Mouse (Mus musculus): Measurements from ENCODE around the gene Adarb2. TPM values are rescaled to one million over a fixed set of nuclear protein-coding genes. Genes with fewer than 3 reads are reported as not detected.

Adarb2 gene
- polyA plus RNA-seq, 1 experiment from 2014 or later, result 30.4 TPM

DNA sequence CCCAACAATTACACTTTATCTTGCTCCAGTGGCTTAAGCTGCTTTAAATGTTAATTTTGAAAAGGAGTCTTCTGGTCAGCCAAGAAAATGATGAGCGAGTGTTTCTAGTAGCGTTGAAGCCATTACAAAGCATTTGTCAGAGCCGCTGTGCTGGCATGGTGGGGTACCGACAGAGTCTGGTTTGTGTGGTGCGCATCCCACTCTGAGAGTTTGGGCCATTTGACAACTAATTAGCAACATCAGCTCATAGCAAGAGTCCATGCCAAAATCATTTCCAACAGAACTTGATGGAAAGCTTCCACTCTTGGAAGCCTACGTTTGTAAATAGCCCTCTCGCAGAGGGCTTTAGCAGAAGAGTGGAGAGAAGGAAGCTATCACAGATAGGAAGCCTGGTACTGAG lies 144.5 kb downstream of the Adarb2 start:
- no peaks in the 10 kb centered on the region for H3K36me3 ChIP-seq (ENCODE audit: control insufficient read depth, insufficient read depth, low read length)
- H3K27me3 ChIP-seq (ENCODE audit: control insufficient read depth, insufficient read depth, low read length), result no peaks in the 10 kb centered on the region
- no peak overlapping the region for H3K4me3 ChIP-seq (replicated peaks; ENCODE audit: low read depth, low read length)
- H3K9me3 ChIP-seq (ENCODE audit: control insufficient read depth, low read length), result no peaks in the 10 kb centered on the region
- DNase-seq (no peak), ATAC-seq (ENCODE audit: low FRiP score, low TSS enrichment) (no peak)
- H3K9ac ChIP-seq (replicated peaks; ENCODE audit: low read length), result no peak overlapping the region
- no peaks in the 10 kb centered on the region for H3K4me1 ChIP-seq (ENCODE audit: control insufficient read depth, insufficient read depth, low read length)
- H3K27ac ChIP-seq (replicated peaks; ENCODE audit: low read depth, low read length), result no peak overlapping the region
- 81% methylated on average over 7 of the region's 7 CpGs for WGBS
- H3K4me2 ChIP-seq (ENCODE audit: low read length), result no peak overlapping the region

DNA sequence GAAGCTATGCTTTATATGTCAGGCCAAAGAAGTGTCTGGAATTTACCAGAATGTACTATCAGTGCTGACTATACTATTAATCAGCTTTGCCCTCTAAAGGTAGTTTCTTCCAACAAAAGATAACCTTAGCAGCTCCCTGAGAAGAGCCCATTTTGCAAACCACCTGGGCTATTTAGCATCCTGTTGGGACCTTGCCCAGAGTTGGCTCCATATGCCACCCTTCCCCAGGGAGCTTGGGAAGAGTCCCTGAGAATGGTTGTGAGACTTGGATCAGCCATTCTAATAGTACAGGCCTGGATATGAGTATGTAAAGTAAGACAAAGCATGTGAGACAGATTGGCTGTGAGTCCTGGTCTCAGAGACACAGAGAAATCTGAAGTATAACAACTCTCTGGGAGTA lies 149.7 kb downstream of the Adarb2 start:
- Histone ChIP-seq H3K4me2 (ENCODE audit: low read length) (no peak overlapping the region), H3K36me3 (ENCODE audit: control insufficient read depth, insufficient read depth, low read length) (no peaks in the 10 kb centered on the region), H3K27me3 (ENCODE audit: control insufficient read depth, insufficient read depth, low read length) (no peaks in the 10 kb centered on the region), H3K4me1 (ENCODE audit: control insufficient read depth, insufficient read depth, low read length) (no peaks in the 10 kb centered on the region), H3K9me3 (ENCODE audit: control insufficient read depth, low read length) (no peaks in the 10 kb centered on the region), H3K27ac (replicated peaks; ENCODE audit: low read depth, low read length) (no peak overlapping the region), H3K9ac (replicated peaks; ENCODE audit: low read length) (no peak overlapping the region), H3K4me3 (replicated peaks; ENCODE audit: low read depth, low read length) (no peak overlapping the region)
- no peak for DNase-seq
- ATAC-seq (ENCODE audit: low FRiP score, low TSS enrichment), result no peak

DNA sequence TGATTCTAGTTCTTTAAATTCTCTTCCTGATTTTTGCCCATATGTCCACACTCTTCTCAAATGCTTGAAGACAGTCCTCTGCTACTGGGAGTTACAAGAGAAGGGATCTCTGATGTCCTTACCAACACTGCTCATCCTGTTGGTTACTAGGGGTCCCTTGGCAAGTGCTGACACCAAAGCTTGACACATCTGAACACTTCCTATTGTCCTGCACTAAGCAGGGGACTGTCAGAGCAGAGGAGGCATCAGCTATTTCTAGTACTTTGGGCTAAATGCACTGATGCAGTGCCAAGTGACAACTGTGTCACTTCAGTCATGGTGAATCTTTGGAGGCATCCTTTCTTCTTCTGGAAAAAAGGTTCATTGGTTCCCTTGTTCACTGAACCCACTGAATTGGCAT lies 150.3 kb downstream of the Adarb2 start:
- Histone ChIP-seq H3K4me1 (ENCODE audit: control insufficient read depth, insufficient read depth, low read length) (no peaks in the 10 kb centered on the region), H3K4me3 (replicated peaks; ENCODE audit: low read depth, low read length) (no peak overlapping the region), H3K9ac (replicated peaks; ENCODE audit: low read length) (no peak overlapping the region), H3K27ac (replicated peaks; ENCODE audit: low read depth, low read length) (no peak overlapping the region), H3K27me3 (ENCODE audit: control insufficient read depth, insufficient read depth, low read length) (no peaks in the 10 kb centered on the region), H3K36me3 (ENCODE audit: control insufficient read depth, insufficient read depth, low read length) (no peaks in the 10 kb centered on the region), H3K9me3 (ENCODE audit: control insufficient read depth, low read length) (no peaks in the 10 kb centered on the region), H3K4me2 (ENCODE audit: low read length) (no peak overlapping the region)
- ATAC-seq (ENCODE audit: low FRiP score, low TSS enrichment), result no peak
- no peak for DNase-seq

DNA sequence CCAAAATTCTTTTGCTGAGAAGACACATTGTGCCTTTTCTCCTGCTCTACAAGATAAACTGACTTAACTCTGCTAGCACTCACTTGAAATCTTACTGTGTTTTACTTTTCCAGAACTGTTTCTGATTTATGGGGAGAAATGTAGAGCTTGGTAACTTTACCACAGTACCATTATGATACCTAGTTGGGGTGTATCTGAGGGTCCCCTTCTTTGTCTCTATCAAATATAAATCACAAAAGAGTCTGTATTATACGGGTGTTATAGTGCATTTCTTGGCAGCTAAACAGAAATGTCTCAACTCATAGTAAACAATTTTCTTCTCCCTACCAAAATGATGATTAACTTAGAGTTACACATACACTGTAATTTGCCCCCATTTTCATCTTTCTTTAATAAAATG lies 162.9 kb downstream of the Adarb2 start:
- 85% methylated on average over 1 of the region's 1 CpGs for WGBS
- H3K4me2 ChIP-seq (ENCODE audit: low read length), result no peak overlapping the region
- no peak for DNase-seq
- H3K36me3 ChIP-seq (ENCODE audit: control insufficient read depth, insufficient read depth, low read length), result no peaks in the 10 kb centered on the region
- no peak overlapping the region for H3K4me3 ChIP-seq (replicated peaks; ENCODE audit: low read depth, low read length)
- H3K27me3 ChIP-seq (ENCODE audit: control insufficient read depth, insufficient read depth, low read length), result no peaks in the 10 kb centered on the region
- no peaks in the 10 kb centered on the region for H3K4me1 ChIP-seq (ENCODE audit: control insufficient read depth, insufficient read depth, low read length)
- no peak overlapping the region for H3K27ac ChIP-seq (replicated peaks; ENCODE audit: low read depth, low read length)
- H3K9me3 ChIP-seq (ENCODE audit: control insufficient read depth, low read length), result no peaks in the 10 kb centered on the region
- no peak for ATAC-seq (ENCODE audit: low FRiP score, low TSS enrichment)
- no peak overlapping the region for H3K9ac ChIP-seq (replicated peaks; ENCODE audit: low read length)

DNA sequence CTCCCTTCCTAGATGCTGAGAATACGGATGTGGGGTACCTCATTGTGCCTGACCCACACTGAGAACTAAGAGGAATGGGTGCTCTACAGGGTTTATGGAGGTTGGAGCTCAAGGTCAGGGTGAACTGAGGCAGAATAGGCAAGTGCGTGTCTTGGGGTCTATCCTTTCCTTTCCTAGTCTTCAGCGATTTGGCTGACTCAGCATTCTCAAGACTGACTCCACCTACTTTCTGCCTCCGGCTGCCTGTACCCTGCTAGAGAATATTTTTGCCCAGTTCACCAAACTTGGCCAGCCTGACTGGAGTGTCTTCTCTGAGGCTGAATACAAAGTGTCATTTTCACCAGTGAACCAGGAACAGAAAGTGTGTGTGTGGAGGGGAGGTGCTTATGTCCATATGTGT lies 163.4 kb downstream of the Adarb2 start:
- no peak overlapping the region for H3K27ac ChIP-seq (replicated peaks; ENCODE audit: low read depth, low read length)
- H3K27me3 ChIP-seq (ENCODE audit: control insufficient read depth, insufficient read depth, low read length), result no peaks in the 10 kb centered on the region
- no peaks in the 10 kb centered on the region for H3K9me3 ChIP-seq (ENCODE audit: control insufficient read depth, low read length)
- no peaks in the 10 kb centered on the region for H3K4me1 ChIP-seq (ENCODE audit: control insufficient read depth, insufficient read depth, low read length)
- DNase-seq (no peak), ATAC-seq (ENCODE audit: low FRiP score, low TSS enrichment) (no peak)
- no peak overlapping the region for H3K9ac ChIP-seq (replicated peaks; ENCODE audit: low read length)
- no peaks in the 10 kb centered on the region for H3K36me3 ChIP-seq (ENCODE audit: control insufficient read depth, insufficient read depth, low read length)
- H3K4me2 ChIP-seq (ENCODE audit: low read length), result no peak overlapping the region
- H3K4me3 ChIP-seq (replicated peaks; ENCODE audit: low read depth, low read length), result no peak overlapping the region
- 84% methylated on average over 4 of the region's 4 CpGs for WGBS

DNA sequence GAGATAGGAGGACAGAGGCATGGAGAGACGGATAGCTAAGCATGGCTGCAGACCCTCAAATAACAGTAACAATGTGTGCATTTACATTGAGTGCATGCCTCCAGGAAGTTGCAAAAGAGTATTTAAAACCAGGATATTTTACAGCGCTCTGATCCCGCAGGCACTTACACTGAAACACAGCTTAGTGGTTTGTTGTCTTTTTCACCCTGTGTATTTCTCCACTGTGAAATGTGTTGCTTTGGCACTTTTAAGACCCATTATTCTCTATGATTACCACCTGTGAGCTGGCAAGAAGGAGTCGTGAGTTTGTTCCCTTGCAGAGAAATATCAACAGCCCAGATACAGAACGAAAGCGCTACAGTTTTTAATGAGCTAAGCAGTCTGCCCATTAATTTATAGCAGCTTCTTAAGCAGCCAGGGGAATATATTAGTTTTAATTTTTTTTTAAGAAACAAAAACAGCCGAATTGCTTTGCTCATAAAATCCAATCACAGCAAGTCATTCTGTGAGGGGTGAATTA lies 167.3 kb downstream of the Adarb2 start:
- no peaks in the 10 kb centered on the region for H3K9me3 ChIP-seq (ENCODE audit: control insufficient read depth, low read length)
- H3K4me3 ChIP-seq (replicated peaks; ENCODE audit: low read depth, low read length), result no peak overlapping the region
- H3K4me1 ChIP-seq (ENCODE audit: control insufficient read depth, insufficient read depth, low read length), result no peaks in the 10 kb centered on the region
- DNase-seq (no peak), ATAC-seq (ENCODE audit: low FRiP score, low TSS enrichment) (no peak)
- WGBS, result 85% methylated on average over 7 of the region's 7 CpGs
- no peak overlapping the region for H3K9ac ChIP-seq (replicated peaks; ENCODE audit: low read length)
- no peaks in the 10 kb centered on the region for H3K27me3 ChIP-seq (ENCODE audit: control insufficient read depth, insufficient read depth, low read length)
- H3K4me2 ChIP-seq (ENCODE audit: low read length), result no peak overlapping the region
- H3K36me3 ChIP-seq (ENCODE audit: control insufficient read depth, insufficient read depth, low read length), result no peaks in the 10 kb centered on the region
- no peak overlapping the region for H3K27ac ChIP-seq (replicated peaks; ENCODE audit: low read depth, low read length)

DNA sequence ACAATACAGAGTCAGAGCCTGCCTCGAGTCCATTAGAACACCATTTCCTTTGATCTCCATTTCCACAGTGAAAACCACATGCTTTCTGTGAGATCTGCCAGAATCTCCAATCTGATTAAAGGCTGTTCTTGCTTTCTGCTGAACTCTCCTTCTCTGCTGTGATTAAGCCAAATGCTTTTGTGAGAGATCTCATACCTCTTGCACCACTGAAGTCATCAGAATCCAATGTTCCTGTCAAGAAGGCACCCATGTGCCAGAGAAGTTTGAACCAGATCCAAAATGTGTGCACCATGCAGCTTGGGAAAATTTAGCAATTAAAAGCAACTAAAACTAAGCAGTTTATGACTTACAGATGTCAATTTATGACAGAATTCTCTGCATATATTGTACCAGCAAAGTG lies 185.9 kb downstream of the Adarb2 start:
- ATAC-seq (ENCODE audit: low FRiP score, low TSS enrichment), result no peak
- Histone ChIP-seq H3K36me3 (ENCODE audit: control insufficient read depth, insufficient read depth, low read length) (no peaks in the 10 kb centered on the region), H3K9ac (replicated peaks; ENCODE audit: low read length) (no peak overlapping the region), H3K27ac (replicated peaks; ENCODE audit: low read depth, low read length) (no peak overlapping the region), H3K4me3 (replicated peaks; ENCODE audit: low read depth, low read length) (no peak overlapping the region), H3K4me2 (ENCODE audit: low read length) (no peak overlapping the region), H3K27me3 (ENCODE audit: control insufficient read depth, insufficient read depth, low read length) (no peaks in the 10 kb centered on the region), H3K4me1 (ENCODE audit: control insufficient read depth, insufficient read depth, low read length) (no peaks in the 10 kb centered on the region), H3K9me3 (ENCODE audit: control insufficient read depth, low read length) (no peaks in the 10 kb centered on the region)
- DNase-seq, result no peak
- 33% methylated on average over 1 of the region's 1 CpGs for WGBS

DNA sequence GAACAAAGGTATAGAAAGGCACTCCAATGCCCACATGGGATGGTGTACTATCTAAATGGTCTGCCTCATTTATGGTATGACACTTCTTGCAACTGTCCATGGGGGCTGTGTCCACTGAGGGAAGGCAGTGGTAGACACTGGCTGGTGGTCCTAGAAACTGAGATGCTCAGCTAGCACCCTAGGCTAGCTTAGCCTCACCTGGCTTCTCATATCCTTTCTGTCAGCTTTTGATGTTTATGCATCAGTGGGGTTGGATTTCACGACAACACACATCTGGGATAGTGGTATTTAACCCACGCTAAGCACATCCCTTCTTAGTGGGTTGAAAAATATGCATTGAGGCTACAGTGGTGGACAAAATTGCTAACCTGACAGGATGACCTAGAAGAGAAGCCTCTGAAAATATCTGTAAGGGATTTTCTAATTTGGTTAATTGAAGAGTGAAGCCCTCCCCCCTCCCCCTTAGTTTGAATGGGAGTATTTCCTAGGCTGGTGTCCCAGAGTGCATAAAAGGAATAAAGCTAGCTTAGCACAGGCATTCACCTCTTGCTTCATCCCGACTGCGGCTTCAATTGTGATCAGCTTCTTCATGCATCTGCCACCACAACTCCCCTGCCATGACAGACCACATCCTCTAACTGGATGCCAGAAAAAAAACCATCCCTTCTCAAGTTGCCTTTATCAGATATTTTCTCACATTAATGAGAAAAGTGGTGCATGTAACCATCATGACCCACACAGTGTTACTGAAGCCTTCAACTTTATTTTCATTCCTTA lies 197.8 kb downstream of the Adarb2 start:
- 67% methylated on average over 4 of the region's 4 CpGs for WGBS
- DNase-seq (no peak), ATAC-seq (ENCODE audit: low FRiP score, low TSS enrichment) (no peak)
- H3K27ac ChIP-seq (replicated peaks; ENCODE audit: low read depth, low read length), result no peak overlapping the region
- no peaks in the 10 kb centered on the region for H3K27me3 ChIP-seq (ENCODE audit: control insufficient read depth, insufficient read depth, low read length)
- H3K36me3 ChIP-seq (ENCODE audit: control insufficient read depth, insufficient read depth, low read length), result no peaks in the 10 kb centered on the region
- no peak overlapping the region for H3K4me2 ChIP-seq (ENCODE audit: low read length)
- no peak overlapping the region for H3K4me3 ChIP-seq (replicated peaks; ENCODE audit: low read depth, low read length)
- H3K9ac ChIP-seq (replicated peaks; ENCODE audit: low read length), result no peak overlapping the region
- no peaks in the 10 kb centered on the region for H3K9me3 ChIP-seq (ENCODE audit: control insufficient read depth, low read length)
- H3K4me1 ChIP-seq (ENCODE audit: control insufficient read depth, insufficient read depth, low read length), result no peaks in the 10 kb centered on the region

DNA sequence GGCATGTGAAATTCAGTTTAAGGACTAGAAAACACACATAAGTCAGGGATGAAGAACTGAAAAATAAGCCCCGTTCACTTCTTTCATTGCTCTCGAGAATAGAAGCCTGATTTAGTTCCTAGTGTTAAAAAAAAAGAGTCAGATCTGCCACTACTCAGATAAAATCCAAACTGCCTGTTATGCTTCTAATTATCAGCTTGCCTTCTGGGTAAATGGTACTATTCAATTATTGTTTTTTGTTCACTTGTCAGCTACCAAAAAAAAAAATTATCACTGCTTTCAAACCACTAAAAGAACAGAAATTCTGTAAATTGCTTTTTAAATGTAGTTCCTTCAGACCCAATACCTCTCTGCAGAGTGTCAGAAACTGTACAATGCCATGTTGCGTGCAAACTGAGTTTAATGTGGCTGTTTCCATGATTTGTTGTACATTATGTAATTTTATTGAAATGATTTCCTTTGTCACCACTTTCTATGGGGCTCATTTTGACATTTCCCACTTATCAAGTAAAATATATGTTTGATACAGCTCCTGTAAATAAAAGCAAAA lies 199.7 kb downstream of the Adarb2 start:
- no peaks in the 10 kb centered on the region for H3K36me3 ChIP-seq (ENCODE audit: control insufficient read depth, insufficient read depth, low read length)
- no peaks in the 10 kb centered on the region for H3K9me3 ChIP-seq (ENCODE audit: control insufficient read depth, low read length)
- H3K4me3 ChIP-seq (replicated peaks; ENCODE audit: low read depth, low read length), result no peak overlapping the region
- no peaks in the 10 kb centered on the region for H3K4me1 ChIP-seq (ENCODE audit: control insufficient read depth, insufficient read depth, low read length)
- no peak overlapping the region for H3K27ac ChIP-seq (replicated peaks; ENCODE audit: low read depth, low read length)
- H3K27me3 ChIP-seq (ENCODE audit: control insufficient read depth, insufficient read depth, low read length), result no peaks in the 10 kb centered on the region
- WGBS, result 74% methylated on average over 3 of the region's 3 CpGs
- DNase-seq (no peak), ATAC-seq (ENCODE audit: low FRiP score, low TSS enrichment) (no peak)
- H3K9ac ChIP-seq (replicated peaks; ENCODE audit: low read length), result no peak overlapping the region
- H3K4me2 ChIP-seq (ENCODE audit: low read length), result no peak overlapping the region
